Mouse (Mus musculus) hindbrain, embryonic 13.5 days (tissue): ENCODE data around the gene Dcxr. TPM values are rescaled to one million over a fixed set of nuclear protein-coding genes. Genes with fewer than 3 reads are reported as not detected.
"Not testable (repeated sequence)": the region's sequence is repeated elsewhere in the genome, so short reads cannot be mapped to it uniquely, and the experiment has no call there.

ENCODE experiments used
- ATAC-seq: fragments of 200-750 bp; cut with Nextera tagmentation; 2 replicates; pipeline ENCODE4 v1.8.0; 2017; ENCODE audit warnings: moderate TSS enrichment; ENCODE audit not compliant: low FRiP score
- H3K27ac ChIP-seq: fragments of 300-500 bp; sonication (generic); 2 replicates; pipeline ENCODE4 v1.5.1; 2015; ENCODE audit warnings: inconsistent platforms, mild to moderate bottlenecking, moderate library complexity
- H3K27me3 ChIP-seq: fragments of 300-500 bp; sonication (generic); 2 replicates; pipeline ENCODE4 v1.6.1; 2015; ENCODE audit warnings: mild to moderate bottlenecking, inconsistent platforms
- H3K36me3 ChIP-seq: fragments of 300-500 bp; sonication (generic); 2 replicates; pipeline ENCODE4 v1.6.1; 2015; ENCODE audit warnings: mild to moderate bottlenecking, inconsistent platforms
- H3K4me1 ChIP-seq: fragments of 300-500 bp; sonication (generic); replicated peaks from 2 replicates; pipeline ENCODE4 v1.6.1; 2015; ENCODE audit warnings: inconsistent platforms
- H3K4me2 ChIP-seq: fragments of 300-500 bp; sonication (generic); 2 replicates; pipeline ENCODE4 v1.6.1; 2015; ENCODE audit warnings: inconsistent platforms, mild to moderate bottlenecking, moderate library complexity
- H3K4me3 ChIP-seq: fragments of 300-500 bp; sonication (generic); 2 replicates; pipeline ENCODE4 v1.5.1; 2015; ENCODE audit warnings: mild to moderate bottlenecking, inconsistent platforms
- H3K9ac ChIP-seq: fragments of 300-500 bp; sonication (generic); 2 replicates; pipeline ENCODE4 v1.6.1; 2015; ENCODE audit warnings: mild to moderate bottlenecking, inconsistent platforms
- H3K9me3 ChIP-seq: fragments of 300-500 bp; sonication (generic); 2 replicates; pipeline ENCODE4 v1.6.1; 2016; ENCODE audit warnings: inconsistent platforms
- WGBS: fragments of 180-500 bp; shearing (Covaris S2); methylation state at CpG from one replicate; pipeline ENCODE4 v1.1.7; 2015; 5-methylcytosine and 5-hydroxymethylcytosine counted together
- polyA plus RNA-seq: library from polyadenylated mRNA; unstranded; fragments of >200 nt; fragmentation: Nextera tagmentation; extraction: Ambion mirVana; gene quantifications from 2 replicates; pipeline ENCODE4 v1.2.1, GENCODE M21; 2015

Dcxr gene
- polyA plus RNA-seq, 1 experiment from 2014 or later = 12.1 TPM

- Histone ChIP-seq H3K27me3 (no peaks in the 10 kb centered on the region), H3K9me3 (no peaks in the 10 kb centered on the region), H3K36me3 (no peaks in the 10 kb centered on the region), H3K9ac (no peak overlapping the region), H3K4me3 (no peak overlapping the region), H3K4me1 (no peaks in the 10 kb centered on the region), H3K27ac (no peak overlapping the region), H3K4me2 (no peak overlapping the region)
- WGBS = 56% methylated on average over 8 of the region's 8 CpGs
- ATAC-seq = no peak
Measured at GRCm38 (mm10) chr11:120749430-120749829, 22.3 kb upstream of the Dcxr start.

DNA sequence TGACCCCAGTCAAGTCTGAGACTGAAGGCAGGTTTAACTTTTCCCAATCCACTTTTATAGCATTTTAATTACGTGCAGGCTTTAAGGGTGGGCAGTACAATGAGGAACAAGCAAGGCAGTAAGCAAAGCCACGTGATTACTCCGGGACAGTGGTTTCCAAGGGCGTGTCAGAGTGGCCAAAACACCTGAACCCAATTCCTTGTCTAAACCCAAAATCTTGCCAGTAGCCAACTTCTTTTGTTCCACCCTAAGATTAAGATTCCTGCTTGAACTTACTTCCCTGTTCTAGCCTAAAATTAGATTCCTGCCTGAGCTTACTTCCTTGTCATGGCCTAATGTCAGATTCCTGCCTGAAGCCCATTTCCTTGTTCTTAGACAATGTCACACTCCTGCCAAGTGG is 20.9 kb upstream of the Dcxr start:
- WGBS = 87% methylated on average over 4 of the region's 4 CpGs
- ATAC-seq = no peak
- no peak overlapping the region for H3K9ac ChIP-seq
- no peaks in the 10 kb centered on the region for H3K27me3 ChIP-seq
- no peaks in the 10 kb centered on the region for H3K9me3 ChIP-seq
- no peak overlapping the region for H3K4me2 ChIP-seq
- H3K27ac ChIP-seq = no peak overlapping the region
- H3K36me3 ChIP-seq = no peaks in the 10 kb centered on the region
- H3K4me1 ChIP-seq = no peaks in the 10 kb centered on the region
- no peak overlapping the region for H3K4me3 ChIP-seq

DNA sequence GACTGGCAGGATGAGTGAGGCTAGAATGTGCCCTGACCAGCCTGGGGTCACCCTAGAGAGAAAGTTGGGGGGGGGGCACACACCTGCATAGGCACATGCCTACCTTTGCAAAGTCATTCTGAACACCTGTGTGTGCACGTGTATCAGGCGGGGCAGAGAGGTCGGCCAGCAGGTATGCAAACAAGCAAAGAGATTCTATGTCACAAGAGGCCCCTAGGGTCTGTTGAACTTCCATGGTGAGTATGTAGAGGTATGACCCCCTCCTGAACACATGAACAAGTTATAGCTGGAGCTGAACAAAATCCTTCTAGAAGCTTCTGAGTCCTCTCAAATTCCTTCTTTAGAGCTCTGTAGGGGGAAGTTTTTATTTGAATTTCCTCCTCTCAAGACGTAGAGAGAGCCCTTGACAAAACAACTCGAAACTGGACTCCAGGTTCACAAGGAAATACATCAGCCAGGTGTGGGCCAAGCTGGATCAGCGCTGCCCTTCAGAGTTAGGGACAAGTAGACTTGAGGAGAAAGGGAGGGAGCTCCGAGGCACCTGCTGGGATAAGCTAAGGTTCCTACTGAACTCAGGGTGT is 17.1 kb upstream of the Dcxr start:
- H3K4me1 ChIP-seq = no peaks in the 10 kb centered on the region
- ATAC-seq = no peak
- 79% methylated on average over 7 of the region's 7 CpGs for WGBS
- H3K4me3 ChIP-seq = no peak overlapping the region
- no peaks in the 10 kb centered on the region; the same call in 1 of the 2 replicates for H3K27me3 ChIP-seq
- H3K27ac ChIP-seq = no peak overlapping the region
- no peak overlapping the region for H3K4me2 ChIP-seq
- no peak overlapping the region for H3K9ac ChIP-seq
- H3K9me3 ChIP-seq = no peaks in the 10 kb centered on the region
- no peaks in the 10 kb centered on the region for H3K36me3 ChIP-seq

- H3K9ac ChIP-seq = no peak overlapping the region
- H3K4me3 ChIP-seq = no peak overlapping the region
- H3K27ac ChIP-seq = no peak overlapping the region
- H3K36me3 ChIP-seq = no peaks in the 10 kb centered on the region
- ATAC-seq = no peak
- no peak overlapping the region for H3K4me2 ChIP-seq
- no peaks in the 10 kb centered on the region for H3K9me3 ChIP-seq
- no peaks in the 10 kb centered on the region for H3K4me1 ChIP-seq
- H3K27me3 ChIP-seq = no peaks in the 10 kb centered on the region; the same call in 1 of the 2 replicates
- 93% methylated on average over 5 of the region's 5 CpGs for WGBS
Measured at GRCm38 (mm10) chr11:120740981-120741380, 13.9 kb upstream of the Dcxr start.

DNA sequence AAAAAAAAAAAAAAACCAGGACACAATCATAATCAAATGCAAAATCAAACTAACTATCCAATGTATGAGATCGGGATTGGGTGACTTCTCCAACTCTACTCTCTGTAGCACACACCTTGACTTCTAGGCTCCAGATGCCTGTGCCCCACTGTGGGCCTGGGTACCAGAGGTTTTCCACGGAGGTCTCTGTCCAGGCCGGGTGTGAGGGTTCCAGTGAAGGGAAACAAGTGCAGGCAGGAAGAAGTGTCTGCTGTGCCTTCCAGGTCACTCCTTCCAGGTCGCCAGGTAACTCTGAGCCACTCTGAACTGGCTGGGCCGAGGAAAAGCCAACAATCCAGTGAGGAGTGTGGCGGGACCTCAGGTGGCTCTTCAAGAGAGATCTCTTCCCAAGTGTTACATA is 9.3 kb upstream of the Dcxr start:
- H3K4me3 ChIP-seq = no peak overlapping the region
- H3K27ac ChIP-seq = no peak overlapping the region
- H3K4me2 ChIP-seq = no peak overlapping the region
- no peak for ATAC-seq
- WGBS = 79% methylated on average over 6 of the region's 6 CpGs
- no peaks in the 10 kb centered on the region for H3K4me1 ChIP-seq
- no peak overlapping the region for H3K9ac ChIP-seq
- H3K9me3 ChIP-seq = no peaks in the 10 kb centered on the region
- H3K36me3 ChIP-seq = no peaks in the 10 kb centered on the region
- H3K27me3 ChIP-seq = peaks cover 20% of the 10 kb centered on the region

DNA sequence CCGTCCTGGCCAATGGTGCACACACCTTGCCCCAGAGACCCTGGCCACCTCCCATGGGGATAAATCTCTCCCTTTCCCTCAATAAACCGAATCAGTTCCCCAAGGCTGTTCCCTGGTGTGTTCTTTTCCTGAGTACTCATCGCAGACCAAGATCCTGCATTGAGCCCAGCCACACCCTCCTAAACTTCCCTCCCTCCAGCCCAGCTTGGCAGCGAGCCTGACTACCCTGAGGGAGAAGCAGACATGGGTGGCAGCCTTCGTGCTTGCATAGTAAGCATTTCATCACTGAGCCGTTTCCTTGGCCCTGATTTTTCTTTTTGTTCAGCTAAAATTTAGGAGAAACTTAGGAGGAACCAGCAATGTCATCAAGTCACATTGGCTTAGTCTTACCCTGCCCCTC is 6.4 kb upstream of the Dcxr start:
- ATAC-seq = no peak
- 64% methylated on average over 6 of the region's 6 CpGs for WGBS
- H3K27ac ChIP-seq = no peak overlapping the region

DNA sequence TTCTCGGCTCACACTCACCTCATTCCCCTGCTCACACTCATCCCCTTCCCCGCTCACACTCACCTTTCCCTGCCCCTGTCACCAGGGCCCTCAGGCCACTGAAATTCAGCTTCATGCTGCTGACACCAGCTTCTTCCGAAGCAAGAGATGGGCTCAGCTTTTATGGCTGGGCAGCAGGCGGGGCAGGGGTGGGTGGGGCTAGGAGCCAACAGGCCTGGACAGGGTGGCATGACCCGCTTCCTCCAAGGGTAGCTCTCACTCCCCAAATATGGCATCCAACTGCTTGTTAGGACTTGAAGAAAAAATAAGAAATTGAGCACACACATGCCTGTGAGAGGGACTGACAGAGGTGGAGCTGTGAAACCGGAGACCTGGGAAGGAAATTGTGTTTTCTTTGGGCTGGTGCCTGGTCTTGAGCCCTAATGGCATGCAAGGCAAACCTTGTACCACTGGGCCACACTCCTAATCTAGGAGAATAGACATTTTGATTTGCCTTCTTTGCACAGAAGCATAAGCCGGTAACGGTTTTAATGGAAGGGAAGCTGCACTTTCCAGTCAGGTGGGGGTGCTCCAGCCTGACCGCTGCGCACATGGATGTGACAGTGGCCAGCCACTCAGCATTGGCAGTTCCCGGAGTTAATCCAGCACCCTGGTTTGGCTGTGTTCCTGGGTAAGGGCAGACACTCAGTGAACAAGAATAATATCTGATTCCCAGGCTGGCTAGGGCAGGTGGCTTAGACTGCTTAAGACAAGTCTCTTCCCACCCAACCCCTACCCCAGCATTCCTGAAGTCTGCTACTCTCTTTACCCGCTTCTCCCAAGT is 5.0 kb upstream of the Dcxr start, which contains the start of gene Cbr2:
TSS of gene Cbr2 (minus strand) at position 257 of the 823 bp plus-strand sequence.
- H3K4me2 ChIP-seq = no peak within 1 kb of the TSS
- H3K36me3 ChIP-seq = no peaks in the 10 kb centered on the region
- no peaks in the 10 kb centered on the region for H3K9me3 ChIP-seq
- H3K9ac ChIP-seq = no peak within 1 kb of the TSS
- H3K27me3 ChIP-seq = peaks cover 41% of the 10 kb centered on the region
- 77% methylated on average over 12 of the region's 12 CpGs for WGBS
- H3K4me1 ChIP-seq = peaks cover 2% of the 10 kb centered on the region
- ATAC-seq = no peak
- no peak within 1 kb of the TSS for H3K27ac ChIP-seq
- no peak within 1 kb of the TSS for H3K4me3 ChIP-seq

More for the DNA sequence above, 6.4 kb upstream of the Dcxr start:
- no peak overlapping the region for H3K4me2 ChIP-seq
- H3K9me3 ChIP-seq = no peaks in the 10 kb centered on the region
- H3K36me3 ChIP-seq = no peaks in the 10 kb centered on the region
- no peaks in the 10 kb centered on the region for H3K4me1 ChIP-seq
- H3K27me3 ChIP-seq = peaks cover 36% of the 10 kb centered on the region
- no peak overlapping the region for H3K4me3 ChIP-seq
- H3K9ac ChIP-seq = no peak overlapping the region

GRCm38 (mm10) chr11:120731395-120731794 is 4.3 kb upstream of the Dcxr start:
- Histone ChIP-seq H3K4me3 (no peak overlapping the region), H3K27me3 (peaks cover 42% of the 10 kb centered on the region), H3K9me3 (no peaks in the 10 kb centered on the region), H3K36me3 (no peaks in the 10 kb centered on the region), H3K4me2 (no peak overlapping the region), H3K27ac (no peak overlapping the region), H3K9ac (no peak overlapping the region), H3K4me1 (peaks cover 9% of the 10 kb centered on the region)
- ATAC-seq = no peak
- 95% methylated on average over 1 of the region's 1 CpGs for WGBS

DNA sequence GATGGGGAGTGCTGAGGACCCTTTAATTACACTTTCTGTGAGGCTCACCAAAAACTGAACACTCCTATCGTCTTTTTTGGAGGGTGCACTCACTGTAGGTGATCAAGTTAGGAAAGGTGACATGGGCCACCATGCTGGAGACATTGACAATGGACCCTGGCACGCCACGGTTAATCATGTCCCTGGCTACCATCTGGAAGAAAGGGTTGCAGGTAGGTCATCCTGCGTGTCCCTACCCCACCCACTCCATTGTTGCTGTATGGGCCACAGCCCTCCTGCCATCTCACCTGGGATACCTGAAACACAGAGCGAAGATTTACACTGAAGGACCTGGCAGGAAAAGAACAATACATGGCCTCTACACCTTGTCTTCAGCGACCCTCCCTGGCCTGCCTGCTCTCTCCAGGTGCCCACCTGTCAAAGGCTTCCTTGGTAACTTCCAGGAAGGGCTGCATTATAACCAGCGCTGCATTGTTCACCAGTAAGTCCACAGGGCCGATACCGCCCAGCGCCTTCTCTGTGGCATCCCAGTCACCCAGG is 3.3 kb upstream of the Dcxr start:
- H3K9me3 ChIP-seq = no peaks in the 10 kb centered on the region
- 86% methylated on average over 10 of the region's 10 CpGs for WGBS

DNA sequence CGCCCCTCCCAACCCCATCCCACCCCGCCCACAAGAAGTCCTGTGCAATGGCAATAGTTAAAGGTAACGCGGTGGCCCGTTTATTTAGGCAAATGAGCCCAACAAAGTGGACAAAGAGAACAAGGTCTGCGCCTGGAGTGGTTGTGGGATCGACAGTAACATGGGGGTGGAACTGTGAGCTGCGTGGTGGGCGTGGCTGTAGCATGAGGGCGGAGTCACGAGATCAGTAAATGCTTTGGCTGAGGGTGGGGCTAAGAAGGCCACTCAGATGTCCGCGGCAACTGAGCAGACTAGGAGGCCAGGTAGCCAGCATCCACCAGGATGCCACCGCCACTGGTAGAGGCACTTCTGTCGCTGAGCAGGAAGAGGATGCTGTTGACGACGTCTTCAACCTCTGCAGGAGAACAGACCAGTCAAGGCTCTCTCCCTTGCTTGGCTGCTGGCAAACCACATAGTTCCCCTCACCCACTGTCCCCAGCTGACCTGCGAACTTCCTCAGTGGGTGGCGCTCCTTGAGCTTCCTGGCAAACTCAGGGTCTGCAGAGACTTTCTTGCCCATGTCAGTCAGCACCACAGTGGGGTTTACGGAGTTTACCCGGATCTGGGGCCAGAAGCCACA is 2.5 kb upstream of the Dcxr start:
- ATAC-seq, H3K9ac ChIP-seq, H3K36me3 ChIP-seq, H3K4me3 ChIP-seq, H3K9me3 ChIP-seq, H3K27ac ChIP-seq: not testable (repeated sequence)
- Histone ChIP-seq H3K27me3 (peaks cover 51% of the 10 kb centered on the region), H3K4me1 (peaks cover 12% of the 10 kb centered on the region), H3K4me2 (0 out of 2 replicates have a peak overlapping the region, but pooled peaks have one; percentile 21)
- WGBS = under 1% methylated on average over 18 of the region's 21 CpGs

More for the DNA sequence above, 3.3 kb upstream of the Dcxr start:
- H3K36me3 ChIP-seq = peaks cover 4% of the 10 kb centered on the region; the same call in 1 of the 2 replicates
- H3K27ac ChIP-seq = no peak overlapping the region
- H3K27me3 ChIP-seq = peaks cover 52% of the 10 kb centered on the region
- H3K4me2 ChIP-seq = no peak overlapping the region
- no peak for ATAC-seq
- H3K4me3 ChIP-seq = no peak overlapping the region
- peaks cover 12% of the 10 kb centered on the region for H3K4me1 ChIP-seq
- no peak overlapping the region; the same call in 1 of the 2 replicates for H3K9ac ChIP-seq

DNA sequence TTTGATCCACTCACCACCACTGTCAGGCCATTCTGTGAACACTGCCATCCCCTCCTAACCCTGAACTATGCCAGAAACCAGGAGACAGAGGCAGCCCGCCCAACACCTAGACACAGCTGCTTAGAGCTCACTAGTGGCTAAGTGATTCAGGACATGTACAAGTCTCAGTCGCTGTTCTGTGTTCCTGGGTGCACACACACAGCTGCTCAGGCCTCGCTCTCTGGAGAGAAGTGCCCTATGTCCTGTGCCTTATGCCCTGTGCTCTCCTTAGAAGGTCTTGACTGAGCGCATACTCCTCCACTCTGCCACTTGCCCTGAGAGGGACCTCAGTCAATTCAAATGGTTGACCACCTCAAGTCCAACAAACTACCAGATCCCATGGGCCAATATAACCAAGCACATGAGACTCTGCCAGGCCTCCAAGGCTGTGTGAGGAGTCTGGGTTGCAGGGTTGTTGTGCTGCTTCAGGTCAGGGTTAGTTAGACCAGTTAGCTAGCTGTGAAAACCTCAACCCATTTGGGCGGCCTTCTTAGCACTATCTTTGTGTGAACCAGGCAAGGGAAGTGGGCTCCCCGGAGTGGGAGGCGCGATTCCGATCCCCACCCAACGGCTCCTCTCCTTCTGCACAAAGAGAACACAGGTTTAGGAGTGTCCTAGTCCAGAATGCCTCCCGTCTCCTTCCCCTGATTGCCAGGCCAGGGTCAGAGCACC is 1.6 kb upstream of the Dcxr start:
- ATAC-seq = no peak
- no peak overlapping the region for H3K4me3 ChIP-seq
- H3K27me3 ChIP-seq = peaks cover 50% of the 10 kb centered on the region
- WGBS = 74% methylated on average over 11 of the region's 11 CpGs
- H3K36me3 ChIP-seq = peaks cover 11% of the 10 kb centered on the region; the same call in 1 of the 2 replicates
- no peak overlapping the region for H3K9ac ChIP-seq
- peaks cover 12% of the 10 kb centered on the region for H3K4me1 ChIP-seq
- no peaks in the 10 kb centered on the region for H3K9me3 ChIP-seq
- no peak overlapping the region for H3K27ac ChIP-seq
- no peak overlapping the region for H3K4me2 ChIP-seq

- H3K27me3 ChIP-seq = peaks cover 54% of the 10 kb centered on the region
- no peak overlapping the region for H3K4me2 ChIP-seq
- no peaks in the 10 kb centered on the region for H3K9me3 ChIP-seq
- H3K4me3 ChIP-seq = no peak overlapping the region
- no peak overlapping the region for H3K27ac ChIP-seq
- ATAC-seq = no peak
- 60% methylated on average over 12 of the region's 12 CpGs for WGBS
- H3K36me3 ChIP-seq = peaks cover 22% of the 10 kb centered on the region
- H3K4me1 ChIP-seq = peaks cover 20% of the 10 kb centered on the region
- no peak overlapping the region for H3K9ac ChIP-seq
Measured at GRCm38 (mm10) chr11:120727564-120727963, 483 bp upstream of the Dcxr start.
